ENCODE assay signal across 8 mouse cellular contexts in the genomic region with DNA sequence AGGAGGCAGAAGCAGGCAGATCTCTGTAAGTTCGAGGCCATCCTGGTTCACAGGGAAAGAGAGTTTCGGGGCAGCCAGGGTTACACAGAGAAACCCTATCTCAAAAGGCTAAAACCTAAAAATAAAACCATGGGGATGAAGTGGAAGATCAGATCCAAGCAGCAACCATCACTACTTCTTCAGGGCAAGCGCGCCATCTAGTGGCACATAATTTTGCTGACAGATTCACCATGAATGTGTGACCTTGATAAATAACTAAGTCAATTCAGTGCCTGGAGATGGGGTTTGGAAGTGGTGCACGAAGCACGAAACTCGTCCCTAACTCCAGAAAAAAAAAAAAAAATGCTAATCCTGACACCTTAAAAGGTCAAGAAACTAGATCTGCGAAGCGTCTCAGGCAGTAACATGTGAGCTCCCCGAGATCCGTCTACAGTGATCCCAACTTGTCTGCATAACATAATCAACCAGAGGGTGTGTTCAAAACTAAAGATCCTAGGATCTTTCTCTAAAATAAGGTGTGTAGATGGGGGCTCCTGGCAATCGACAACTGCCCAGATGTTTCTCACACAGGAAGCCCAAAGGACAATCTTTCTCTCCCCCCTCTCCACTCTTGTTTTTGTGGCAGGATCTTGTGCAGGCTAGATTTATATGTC. TPM values are rescaled to one million over a fixed set of nuclear protein-coding genes. Genes with fewer than 3 reads are reported as not detected.
DNase-seq lines count a peak whose midpoint lies in the region; ATAC-seq and TF ChIP-seq lines count a peak whose summit lies in the region.

No protein-coding gene starts in this region.

- H3K9ac ChIP-seq in heart, adult 2 months (ENCODE audit: low read depth, low read length): no peak overlapping the region
- no peak overlapping the region for H3K9ac ChIP-seq in liver, postnatal 0 days (replicated peaks)

- no peak overlapping the region for H3K4me2 ChIP-seq in liver, postnatal 0 days (ENCODE audit: low read depth, low read length)

- TF ChIP-seq POLR2A in heart, adult 2 months (IDR thresholded peaks at IDR 0.05; ENCODE audit: insufficient read depth, low read depth, low read length): no peak

- no peaks in the 10 kb centered on the region for H3K27me3 ChIP-seq in heart, adult 2 months (ENCODE audit: control insufficient read depth, insufficient read depth, low read length)
- H3K27me3 ChIP-seq in liver, postnatal 0 days (ENCODE audit: insufficient read depth, low read length): no peaks in the 10 kb centered on the region

- H3K27ac ChIP-seq in heart, adult 2 months: no peak overlapping the region
- no peak overlapping the region for H3K27ac ChIP-seq in liver, postnatal 0 days (ENCODE audit: low read depth)

- ATAC-seq in liver, postnatal 0 days: no peak

- peak; percentile 49; the same call in 1 of the 2 replicates for TF ChIP-seq EP300 in heart, adult 2 months (IDR thresholded peaks at IDR 0.05; ENCODE audit: insufficient read depth, low read depth, low read length)
- no peak for TF ChIP-seq EP300 in liver, postnatal 0 days (IDR thresholded peaks at IDR 0.05; ENCODE audit: low read depth)

- peaks cover 3% of the 10 kb centered on the region for H3K4me1 ChIP-seq in heart, adult 2 months (ENCODE audit: control insufficient read depth, insufficient read depth, low read length)
- H3K4me1 ChIP-seq in liver, postnatal 0 days (ENCODE audit: insufficient read depth): no peaks in the 10 kb centered on the region

- no peak overlapping the region for H3K4me3 ChIP-seq in heart, adult 2 months
- no peak overlapping the region for H3K4me3 ChIP-seq in liver, postnatal 0 days (ENCODE audit: low read depth, low read length)

- H3K79me2 ChIP-seq in heart, adult 2 months (replicated peaks; ENCODE audit: control insufficient read depth, insufficient read depth, low read length): no peaks in the 10 kb centered on the region

- H3K9me3 ChIP-seq in liver, postnatal 0 days (ENCODE audit: low read length): no peaks in the 10 kb centered on the region

- no peaks in the 10 kb centered on the region for H3K36me3 ChIP-seq in heart, adult 2 months (ENCODE audit: control insufficient read depth, insufficient read depth, low read length)
- peaks cover 5% of the 10 kb centered on the region; the same call in 1 of the 2 replicates for H3K36me3 ChIP-seq in liver, postnatal 0 days (replicated peaks; ENCODE audit: insufficient read depth, low read length)

- intact Hi-C loops in heart, adult 2 months (cut with DNase I): loop anchor here (2.0 to 5.0 kb wide), 2 partner anchors 88 to 295 kb away; no protein-coding TSS in a partner anchor

- WGBS in heart, adult 2 months: 26% methylated on average over 12 of the region's 12 CpGs
- 30% methylated on average over 12 of the region's 12 CpGs for WGBS in liver, postnatal 0 days (ENCODE audit: insufficient replicate concordance)

- peak; percentile 72 for DNase-seq in CD4-positive helper T cell, adult 2 months (ENCODE audit: low read depth, low spot score)
- peak; percentile 85 for DNase-seq in adrenal gland, adult 2 months
- peak; percentile 85 for DNase-seq in embryo, embryonic 11 days
- peak; percentile 79 to 87 for DNase-seq in heart, adult 2 months
- peak; percentile 87 to 94 for DNase-seq in kidney, postnatal 36 days
- DNase-seq in liver, postnatal 0 days: peak; percentile 80
- peak; percentile 85 for DNase-seq in ovary, postnatal 14 days (ENCODE audit: low spot score)
- DNase-seq in thymus, postnatal 25 days: peak; percentile 74

- TF ChIP-seq CTCF in heart, adult 2 months (IDR thresholded peaks at IDR 0.05): peak; percentile 87
- TF ChIP-seq CTCF in liver, postnatal 0 days (IDR thresholded peaks at IDR 0.05; ENCODE audit: low read depth): peak; percentile 90

RNA-seq across cellular contexts. Expression of a gene that starts 36.4 kb away (rescaled TPM):
- 100 to 1,000 TPM; 112 to 168 TPM for total RNA-seq in adrenal gland, adult 2 months (2021)
- polyA plus RNA-seq in adrenal gland, adult 2 months (2012; rRNA removed): 63.2 and 68.5 TPM in 2 replicates
- total RNA-seq in heart, adult 2 months (2021): 100 to 1,000 TPM in 1 of 2 experiments, 10 to 100 TPM in 1; 91.6 to 102 TPM
- polyA plus RNA-seq in heart, adult 2 months (2012; rRNA removed): 92.3 and 142 TPM in 2 replicates
- polyA plus RNA-seq in liver, postnatal 0 days (2015; fragmentation: Nextera tagmentation; extraction: Ambion mirVana): 28.2 and 29.3 TPM in 2 replicates
